Mouse (Mus musculus) left cerebral cortex, postnatal 14 days (tissue): Measurements from ENCODE around the gene Gm8369. TPM values are rescaled to one million over a fixed set of nuclear protein-coding genes. Genes with fewer than 3 reads are reported as not detected.
"Not testable (repeated sequence)": the region's sequence is repeated elsewhere in the genome, so short reads cannot be mapped to it uniquely, and the experiment has no call there.

Source experiments
- DNase-seq, 2 experiments: peaks; one replicate each; pipeline ENCODE4 v3.0.0; 2021 to 2022; ENCODE audit warnings: low spot score in 2 of 2, mixed read lengths in 1 of 2
- intact Hi-C: fragments of 180-260 bp; cut with DNase I; formaldehyde crosslinking; loops from one replicate; pipeline ENCODE4 v1.15.1; 2025
- total RNA-seq, 2 experiments: library from RNA; stranded (reverse); gene quantifications; 2 replicates each; pipeline ENCODE4 v1.2.3; 2021

Gene Gm8369
- total RNA-seq, 2 experiments from 2014 or later: 0.31 to 0.53 TPM

- intact Hi-C loops: no loop called here
- DNase-seq: no peak
Observed at GRCm38 (mm10) chr19:11501326-11501725, 15.6 kb downstream of the Gm8369 start.

GRCm38 (mm10) chr19:11504857-11505256 lies 19.1 kb downstream of the Gm8369 start:
- no peak for DNase-seq
- intact Hi-C loops: no loop called here

GRCm38 (mm10) chr19:11513458-11513857 lies 27.7 kb downstream of the Gm8369 start:
- DNase-seq: no peak
- intact Hi-C loops: no loop called here

DNA sequence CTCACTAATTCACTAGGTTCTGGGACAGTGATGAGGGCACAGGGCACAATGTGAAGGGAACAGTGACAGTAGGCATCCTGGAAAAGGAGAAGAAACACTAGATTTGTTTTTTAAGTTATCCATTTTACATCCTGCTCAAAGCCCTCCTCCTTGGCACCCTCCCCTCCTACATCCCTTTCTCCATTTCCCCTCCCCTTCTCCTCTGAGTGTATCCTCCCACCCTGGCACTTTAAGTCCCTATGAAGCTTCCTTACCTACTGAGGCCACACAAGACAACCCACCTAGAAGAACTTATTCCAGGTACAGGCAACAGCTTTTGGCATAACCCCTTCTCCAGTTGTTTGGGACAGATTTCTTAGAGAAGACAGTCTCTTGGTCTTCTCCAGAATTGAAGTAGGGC lies 30.5 kb downstream of the Gm8369 start, which contains the start of gene Ms4a6b:
Gene Ms4a6b (plus strand): TSS at position 267 of the 400 bp plus-strand sequence.
- intact Hi-C loops: no loop called here
- DNase-seq: no peak

DNA sequence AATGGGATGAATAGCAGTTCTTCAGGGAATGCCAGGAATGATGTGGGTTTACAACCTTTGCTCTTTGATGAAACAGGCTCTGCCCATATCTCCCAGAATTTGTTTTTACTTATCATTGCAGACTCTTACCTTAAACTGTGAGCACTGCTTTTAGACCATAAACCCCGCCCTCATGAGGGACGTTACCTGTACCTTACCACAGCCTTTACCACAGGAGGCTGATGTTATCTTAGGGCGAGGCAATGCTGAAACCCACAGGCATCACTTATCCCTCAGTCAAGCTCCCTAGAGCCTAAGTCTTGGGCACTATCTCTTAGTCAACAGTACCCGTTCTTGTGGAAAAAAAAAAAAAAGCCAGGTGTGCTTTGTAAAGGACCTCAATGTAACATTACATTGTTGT lies 31.1 kb downstream of the Gm8369 start:
- intact Hi-C loops: no loop called here
- DNase-seq: no peak

DNA sequence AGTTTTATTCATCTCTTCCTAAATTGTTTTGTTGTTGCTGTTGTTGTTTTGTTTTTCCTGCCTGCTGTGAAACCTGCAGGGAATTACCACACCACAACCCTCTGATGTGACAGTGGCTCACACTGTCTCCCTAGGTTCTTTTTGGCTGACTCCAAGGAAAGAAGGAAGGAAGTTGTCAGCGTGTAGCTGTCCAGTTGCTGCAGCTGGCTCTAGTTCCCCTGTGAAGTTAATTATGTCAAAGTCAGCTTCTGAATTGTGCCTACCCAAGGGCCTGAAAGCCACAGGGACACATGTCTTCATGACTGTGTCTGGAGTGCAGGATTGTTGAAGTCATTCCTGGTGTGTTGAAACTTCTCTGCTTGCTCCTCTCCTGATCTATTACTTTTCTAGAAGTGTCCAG lies 31.6 kb downstream of the Gm8369 start:
- DNase-seq, intact Hi-C loops: not testable (repeated sequence)

- intact Hi-C loops, DNase-seq: not testable (repeated sequence)
Observed at GRCm38 (mm10) chr19:11518356-11518755, 32.6 kb downstream of the Gm8369 start.

GRCm38 (mm10) chr19:11520146-11520545 lies 34.4 kb downstream of the Gm8369 start:
- no peak for DNase-seq
- intact Hi-C loops: no loop called here

- intact Hi-C loops: no loop called here
- DNase-seq: no peak
Observed at GRCm38 (mm10) chr19:11533421-11533820, 47.7 kb downstream of the Gm8369 start.

- intact Hi-C loops: no loop called here
- no peak for DNase-seq
Observed at GRCm38 (mm10) chr19:11533888-11534445, 48.2 kb downstream of the Gm8369 start.

- intact Hi-C loops: no loop called here
- DNase-seq: no peak
Observed at GRCm38 (mm10) chr19:11536593-11536992, 50.9 kb downstream of the Gm8369 start, which contains the start of gene Ms4a4d. Ms4a4d (plus strand) TSS chr19:11536801.

DNA sequence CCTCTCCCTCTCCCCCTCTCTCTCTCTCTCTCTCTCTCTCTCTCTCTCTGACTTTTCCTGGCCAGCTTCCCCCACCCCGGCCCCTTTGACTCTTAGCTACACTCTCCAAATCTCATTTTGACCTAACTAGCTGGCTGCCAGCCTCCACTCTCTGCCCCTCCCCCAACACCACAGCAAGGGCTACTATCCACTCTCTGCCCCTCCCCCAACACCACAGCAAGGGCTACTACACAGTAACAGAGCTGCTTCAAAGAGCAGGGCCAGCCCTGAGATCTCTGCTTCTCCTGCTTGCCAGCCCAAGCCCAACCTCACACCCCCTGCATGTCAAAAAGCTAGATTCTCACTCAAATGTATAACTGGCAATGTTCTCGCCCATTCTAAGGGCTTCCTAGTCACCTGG lies 51.6 kb downstream of the Gm8369 start:
- no peak for DNase-seq
- intact Hi-C loops: no loop called here

GRCm38 (mm10) chr19:11540166-11540821 lies 54.6 kb downstream of the Gm8369 start:
- DNase-seq, intact Hi-C loops: not testable (repeated sequence)

GRCm38 (mm10) chr19:11544383-11544782 lies 58.6 kb downstream of the Gm8369 start:
- DNase-seq, intact Hi-C loops: not testable (repeated sequence)

DNA sequence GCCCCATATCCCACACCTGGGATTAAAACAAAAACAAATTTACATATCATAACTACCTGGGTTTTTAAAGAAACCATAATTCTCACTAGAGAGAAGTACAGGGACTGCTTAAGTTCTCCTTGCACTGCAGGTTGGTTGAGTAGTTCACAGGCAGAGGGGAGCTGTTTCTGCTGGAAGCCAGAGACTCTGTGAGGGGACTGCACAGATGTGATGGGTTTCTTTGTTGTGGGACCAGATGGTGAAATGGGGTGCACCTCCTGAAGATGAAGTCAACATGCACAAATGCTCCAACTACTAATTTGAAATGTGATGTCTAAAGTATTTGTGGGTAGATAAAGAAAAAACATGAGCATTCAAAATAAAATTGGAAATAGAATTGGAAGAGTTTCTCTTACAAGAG lies 62.2 kb downstream of the Gm8369 start:
- DNase-seq: no peak
- intact Hi-C loops: loop anchor here (2.0 kb wide), 1 partner anchor 45 kb away; no protein-coding TSS in a partner anchor

DNA sequence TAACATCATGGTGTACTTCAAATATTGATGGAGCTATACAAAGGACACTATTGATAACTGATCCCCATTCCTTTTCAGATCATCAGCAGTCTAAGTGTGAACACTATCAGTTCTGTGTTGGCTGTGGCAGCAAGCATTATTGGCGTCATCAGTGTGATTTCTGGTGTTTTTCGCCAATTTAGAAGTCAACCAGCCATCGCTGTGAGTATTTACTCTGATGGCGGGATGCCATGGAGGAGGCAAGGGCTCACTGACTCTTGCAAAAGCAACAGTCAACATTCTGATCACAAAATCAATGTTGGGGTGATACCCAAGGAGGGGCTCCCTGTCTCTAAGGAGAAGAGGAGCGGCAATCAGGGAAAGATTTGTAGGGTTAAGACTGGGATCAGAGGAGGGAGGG lies 69.0 kb downstream of the Gm8369 start:
- intact Hi-C loops: no loop called here
- DNase-seq: no peak

GRCm38 (mm10) chr19:11559560-11559959 lies 73.8 kb downstream of the Gm8369 start:
- DNase-seq, intact Hi-C loops: not testable (repeated sequence)
